Mouse (Mus musculus) liver, adult 2 months (tissue): ENCODE results near the gene Tinagl1.

Experiments used
- CTCF ChIP-seq: fragments of 200-500 bp; IDR thresholded peaks from 2 replicates; pipeline ENCODE4 v1.5.1; 2011; ENCODE audit warnings: low read depth, low read length, control low read depth
- POLR2A ChIP-seq: fragments of 200-500 bp; IDR thresholded peaks from 2 replicates; pipeline ENCODE4 v1.6.1; 2011; ENCODE audit warnings: low read length, control low read depth; ENCODE audit not compliant: insufficient read depth; ENCODE audit errors: extremely low read depth

- no peak for TF ChIP-seq POLR2A
- TF ChIP-seq CTCF = no peak
Measured at GRCm38 (mm10) chr4:130123020-130123419, 51.9 kb downstream of the Tinagl1 start.
